Mouse (Mus musculus) urinary bladder, adult 2 months (tissue): ENCODE measurements around the gene Ttc7b. TPM values are rescaled to one million over a fixed set of nuclear protein-coding genes. Genes with fewer than 3 reads are reported as not detected.

Experiments
- DNase-seq: peaks from one replicate; pipeline ENCODE4 v3.0.0; 2022; ENCODE audit warnings: low spot score
- polyA plus RNA-seq: library from polyadenylated mRNA; depleted of rRNA; stranded (reverse); fragments of >200 nt; gene quantifications from 2 replicates; pipeline ENCODE4 v1.2.3, GENCODE M21; 2012

Ttc7b gene
- polyA plus RNA-seq, 1 experiment = 26.9 TPM

- no peak for DNase-seq
These were observed 105.8 kb downstream of the Ttc7b start for GRCm38 (mm10) chr12:100414717-100415398.

GRCm38 (mm10) chr12:100408714-100409113 is 111.9 kb downstream of the Ttc7b start:
- no peak for DNase-seq

DNA sequence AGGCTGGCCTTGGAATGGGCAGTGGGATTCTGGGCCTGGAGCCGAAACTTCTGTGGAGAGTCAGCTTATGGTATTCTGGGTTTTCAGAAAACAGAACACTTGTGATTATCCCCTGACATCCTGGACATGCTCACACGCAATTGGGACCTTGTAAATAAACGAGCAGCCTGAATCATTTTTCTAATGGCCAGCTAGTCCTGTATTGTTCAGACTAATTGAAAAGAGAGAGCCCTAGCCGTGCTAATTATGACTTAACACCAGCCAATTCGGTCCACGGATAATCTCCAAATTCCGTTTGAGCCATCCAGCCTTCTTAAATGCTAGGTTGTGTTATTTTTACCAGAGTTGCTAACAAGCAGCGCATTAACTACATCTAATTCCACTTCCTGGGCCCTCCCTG is 112.5 kb downstream of the Ttc7b start:
- DNase-seq = no peak

DNA sequence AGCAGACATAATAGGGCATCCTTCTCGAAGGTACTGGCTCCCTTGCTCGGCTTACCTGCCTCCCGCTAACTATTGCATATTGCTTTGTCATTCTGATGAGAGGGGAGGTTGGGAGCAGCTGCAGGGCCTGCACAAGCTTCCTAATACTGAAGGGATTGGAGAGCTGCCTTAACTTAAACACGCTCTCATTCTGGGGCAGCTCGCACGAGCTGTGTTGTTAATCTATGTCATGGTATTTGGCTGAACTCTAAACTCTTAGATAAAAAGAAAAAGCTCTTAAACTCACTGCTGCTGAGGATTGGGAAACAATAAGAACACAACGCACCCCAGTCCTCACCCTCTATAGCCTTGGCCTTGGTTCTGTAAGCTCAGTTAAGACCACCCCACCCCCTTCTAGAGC is 113.3 kb downstream of the Ttc7b start:
- DNase-seq = no peak

GRCm38 (mm10) chr12:100406094-100406493 is 114.5 kb downstream of the Ttc7b start:
- no peak for DNase-seq

GRCm38 (mm10) chr12:100405512-100406030 is 115.1 kb downstream of the Ttc7b start:
- no peak for DNase-seq

GRCm38 (mm10) chr12:100404430-100404829 is 116.2 kb downstream of the Ttc7b start:
- no peak for DNase-seq

GRCm38 (mm10) chr12:100403005-100403324 is 117.7 kb downstream of the Ttc7b start:
- no peak for DNase-seq

DNA sequence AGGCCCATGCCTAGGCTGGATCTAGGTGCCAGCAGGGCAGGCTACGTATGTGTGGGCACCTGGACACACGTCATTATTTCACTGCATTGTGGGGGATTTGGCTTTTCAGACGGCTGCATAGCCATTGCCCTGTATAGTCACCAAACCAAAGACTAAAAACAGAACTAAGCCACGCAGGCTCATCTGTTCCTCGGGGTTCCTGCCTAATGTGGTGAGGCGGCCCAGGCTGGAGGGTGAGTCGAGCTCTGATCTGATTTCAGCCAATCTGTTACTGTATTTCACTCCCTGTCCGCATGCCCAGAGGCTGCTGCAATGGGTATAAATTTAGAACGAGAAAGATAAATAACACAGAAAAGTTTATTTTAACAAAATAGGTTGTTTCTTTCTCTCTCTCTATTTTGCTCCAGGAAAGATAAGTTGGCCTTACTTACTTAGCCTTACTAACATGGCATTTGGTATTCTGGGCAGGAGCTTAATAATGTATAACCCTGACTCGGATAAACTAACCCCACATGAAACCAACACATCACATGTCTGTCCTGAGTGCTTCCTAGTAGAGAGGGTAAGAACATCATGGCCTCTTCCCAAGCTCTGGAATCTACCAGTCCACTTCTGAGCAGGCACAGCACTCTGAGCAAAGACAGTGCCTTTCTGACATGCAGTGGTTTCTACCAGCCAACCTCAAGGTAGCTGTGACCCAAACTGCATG is 118.2 kb downstream of the Ttc7b start:
- DNase-seq = no peak

- DNase-seq = no peak
These were observed 120.5 kb downstream of the Ttc7b start for GRCm38 (mm10) chr12:100400119-100400518.

DNA sequence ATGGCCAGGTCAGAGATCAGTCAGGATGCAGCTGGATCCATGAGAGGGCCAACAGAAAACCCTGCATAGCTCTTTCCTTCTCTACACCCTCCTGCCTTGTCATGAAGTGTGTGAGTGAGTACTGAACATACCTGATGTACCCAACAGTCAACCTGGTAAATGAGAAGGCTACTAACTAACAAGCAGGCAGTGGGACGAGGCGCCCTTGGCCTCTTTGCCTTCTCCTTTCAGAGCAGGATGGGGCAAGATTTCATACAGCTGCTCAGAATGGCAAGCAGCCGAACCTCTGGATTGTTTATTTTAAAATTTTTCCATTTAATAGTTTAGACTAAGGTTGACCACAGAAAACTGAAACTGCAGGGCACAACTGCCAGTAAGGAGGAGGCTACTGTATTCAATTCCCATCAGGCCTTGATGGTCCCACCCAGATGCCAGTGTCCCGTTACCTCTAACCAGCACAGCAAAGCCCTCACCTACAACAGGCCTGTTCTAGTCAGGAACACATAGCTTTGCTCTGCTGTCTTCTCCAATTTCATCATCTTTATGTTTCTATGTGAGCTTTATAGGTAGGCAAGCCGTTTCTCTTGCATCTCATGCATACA is 121.4 kb downstream of the Ttc7b start:
- DNase-seq = no peak

DNA sequence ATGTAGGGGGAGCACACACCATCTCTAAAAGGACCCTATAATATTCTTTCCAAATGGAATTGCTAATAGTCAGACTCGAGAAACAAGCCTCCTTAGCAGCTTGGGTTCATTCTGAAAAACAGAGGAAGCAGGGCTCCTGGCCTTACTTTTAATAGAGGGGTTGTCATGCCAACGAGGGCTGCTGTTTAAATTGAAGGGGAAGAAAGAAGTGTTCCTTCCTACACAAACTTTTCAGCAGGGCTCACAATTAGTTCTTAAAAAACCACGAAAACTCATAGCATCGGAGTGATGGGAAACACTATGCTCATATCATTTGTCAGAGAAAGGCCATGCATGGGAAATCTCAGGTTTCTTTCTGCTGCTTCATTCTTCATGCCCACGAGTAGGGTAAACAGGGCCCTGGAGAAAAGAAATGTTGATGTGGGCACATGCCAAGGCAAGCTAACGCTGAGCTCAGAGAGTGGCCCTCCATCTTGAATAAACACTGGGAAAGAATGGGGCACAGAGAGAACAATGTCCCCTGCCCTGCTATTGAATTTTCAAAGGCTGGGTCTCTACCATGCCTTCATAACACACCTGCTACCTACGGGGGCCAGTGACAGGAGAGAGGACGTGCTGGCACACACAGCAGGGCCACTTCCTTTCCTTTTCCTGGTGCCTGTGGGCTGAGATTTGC is 122.2 kb downstream of the Ttc7b start:
- no peak for DNase-seq

DNA sequence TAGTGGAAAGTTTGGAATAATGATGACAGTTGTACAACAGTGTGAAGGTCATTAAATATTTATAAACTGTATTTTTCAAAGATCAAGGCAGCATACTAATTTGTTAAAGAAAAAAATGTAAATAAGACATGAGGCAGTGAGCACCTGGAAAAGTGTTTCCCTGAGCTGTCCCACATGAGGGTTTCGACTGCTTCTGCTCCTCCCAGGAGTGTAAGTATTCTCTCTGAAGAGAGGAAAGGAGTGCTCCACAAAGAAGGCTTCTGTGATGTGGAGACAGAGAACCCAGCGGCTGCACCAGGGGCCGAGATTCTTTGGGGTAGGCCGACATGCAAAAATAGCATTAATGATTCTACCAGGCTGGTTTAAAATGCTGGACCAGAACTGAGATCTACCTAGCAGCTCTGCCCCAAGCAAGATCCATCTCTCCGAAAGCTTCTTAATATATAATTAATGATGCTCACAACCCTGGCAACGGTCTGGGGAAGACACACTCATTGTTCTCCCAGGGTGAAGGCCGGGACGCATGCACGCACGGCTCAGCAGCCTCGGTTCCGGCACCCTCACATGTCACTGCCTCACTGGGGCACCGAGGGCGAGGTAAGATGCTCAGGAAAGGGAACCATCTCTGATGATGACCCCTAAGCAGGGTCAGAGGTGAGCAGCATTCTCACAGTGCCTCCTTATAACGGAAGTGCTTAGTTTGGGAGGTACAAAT is 123.0 kb downstream of the Ttc7b start:
- DNase-seq = no peak

GRCm38 (mm10) chr12:100396806-100397205 is 123.8 kb downstream of the Ttc7b start:
- no peak for DNase-seq

DNA sequence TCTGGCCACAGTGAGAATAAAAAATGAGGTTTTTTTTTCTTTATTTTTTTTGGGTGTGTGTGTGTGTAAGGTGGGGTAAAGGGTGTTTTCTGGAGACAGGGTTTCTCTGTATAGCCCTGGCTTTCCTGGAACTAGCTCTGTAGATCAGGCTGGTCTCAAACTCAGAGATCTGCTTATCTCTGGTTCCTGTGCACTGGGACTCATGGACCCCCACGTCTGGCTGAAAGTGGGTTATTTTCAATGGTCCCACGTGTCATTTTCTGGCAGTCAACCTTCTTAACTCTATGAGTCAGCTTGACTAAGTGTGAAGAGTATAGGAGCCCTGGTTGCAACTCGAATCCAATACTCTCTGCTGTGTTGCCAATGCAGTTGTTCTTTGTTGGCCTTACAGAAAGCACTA is 127.1 kb downstream of the Ttc7b start:
- DNase-seq = no peak

GRCm38 (mm10) chr12:100393109-100393508 is 127.5 kb downstream of the Ttc7b start:
- no peak for DNase-seq

DNA sequence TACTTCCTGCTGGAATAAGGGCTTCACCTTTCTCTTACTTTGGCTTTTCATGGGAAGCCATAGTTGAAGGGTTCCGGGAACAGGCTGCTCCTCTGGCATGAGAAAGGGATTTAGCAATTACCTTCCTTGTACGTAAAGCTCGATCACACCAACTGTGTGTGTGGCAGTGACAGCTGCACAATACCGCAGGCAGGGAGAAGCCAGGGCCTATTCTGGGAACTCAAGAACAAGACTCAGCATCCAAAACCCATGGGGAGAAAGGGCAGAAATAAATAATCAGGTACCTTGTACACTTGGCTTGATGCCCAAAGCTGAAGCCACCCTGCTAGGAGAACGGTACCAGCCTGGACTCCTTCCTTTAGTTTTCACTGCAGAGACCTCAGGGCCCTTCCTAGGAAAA is 128.2 kb downstream of the Ttc7b start:
- no peak for DNase-seq

- no peak for DNase-seq
These were observed 128.7 kb downstream of the Ttc7b start for GRCm38 (mm10) chr12:100391890-100392289.

DNA sequence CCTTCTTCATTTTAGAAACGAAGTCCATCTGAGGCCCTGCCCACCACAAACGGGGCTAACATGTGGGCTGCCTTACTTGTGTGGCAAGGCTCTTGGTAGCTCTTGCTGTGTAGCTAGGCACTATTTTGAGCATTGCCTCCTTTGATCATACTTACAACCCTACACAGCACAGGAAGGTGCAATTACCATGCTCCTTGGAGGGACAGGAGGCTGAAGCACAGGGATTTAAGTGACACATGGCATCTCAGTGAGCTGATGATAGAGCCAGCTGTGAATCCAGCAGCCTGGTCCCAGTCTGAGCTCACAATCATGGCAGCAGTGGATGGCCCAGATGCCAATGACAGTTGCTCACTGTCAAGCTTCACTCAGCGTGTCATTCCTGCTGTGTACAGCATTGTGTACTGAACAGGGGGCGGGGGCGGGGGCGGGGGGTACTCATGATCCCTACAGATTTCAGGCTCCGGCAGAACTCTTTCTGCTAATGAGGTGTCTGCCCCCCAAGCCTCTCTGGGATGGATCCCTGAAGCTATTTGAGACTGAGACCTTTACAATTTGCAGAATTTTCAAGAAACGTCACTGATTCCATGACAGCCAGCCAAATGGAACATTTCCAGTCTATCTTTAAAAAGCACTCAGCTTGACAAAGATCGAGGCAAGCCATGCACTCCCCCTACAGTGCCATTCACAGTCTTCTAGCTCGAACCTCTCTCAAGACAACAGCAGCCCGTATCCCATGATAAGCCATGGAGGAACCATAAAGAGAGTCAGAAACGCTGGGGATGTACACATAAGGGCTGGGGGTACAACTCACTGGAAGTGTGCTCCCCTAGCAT is 130.5 kb downstream of the Ttc7b start:
- DNase-seq = no peak

- DNase-seq = no peak
These were observed 134.4 kb downstream of the Ttc7b start for GRCm38 (mm10) chr12:100386259-100386658.

- DNase-seq = no peak
These were observed 138.1 kb downstream of the Ttc7b start for GRCm38 (mm10) chr12:100382526-100382925.
